Mouse (Mus musculus): ENCODE measurements at regions not wholly inside any gene's neighbourhood (a gene's known extent, or its start where the extent isn't known, plus 50 kb on each side); places are given as distances from the start of the nearest gene placed in this dataset.

DNA sequence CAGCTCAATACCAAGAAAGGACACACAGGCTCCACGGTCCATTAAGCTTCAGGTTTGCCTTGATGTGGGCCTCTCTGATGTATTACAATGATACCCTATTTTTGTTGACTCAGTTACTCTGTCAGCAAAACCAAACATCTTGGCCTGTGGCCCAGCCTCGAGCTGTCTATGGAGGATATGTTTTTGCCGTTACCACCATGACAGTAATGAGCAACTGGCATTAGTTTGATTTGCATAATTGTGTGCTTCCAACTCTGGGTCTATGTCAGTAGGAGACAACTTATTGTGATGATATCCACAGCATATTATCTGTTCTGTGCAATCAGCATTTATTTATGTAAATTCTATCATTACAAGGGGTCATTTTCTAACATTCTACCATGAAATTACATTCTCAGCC is 603.2 kb downstream of the Ttll7 start:
- no peak overlapping the region for H3K27ac ChIP-seq (ENCODE audit: low read depth)
- ATAC-seq (ENCODE audit: insufficient read depth) (no peak), DNase-seq (no peak)
- no peaks in the 10 kb centered on the region for H3K9me3 ChIP-seq (ENCODE audit: low read depth, low read length)
- H3K4me2 ChIP-seq = no peak overlapping the region
- 62% methylated on average over 3 of the region's 3 CpGs for WGBS
- no peaks in the 10 kb centered on the region for H3K4me1 ChIP-seq (ENCODE audit: insufficient read depth)
- no peak for TF ChIP-seq CTCF (IDR thresholded peaks at IDR 0.05; ENCODE audit: low read depth)
- no peak overlapping the region for H3K4me3 ChIP-seq (ENCODE audit: low read depth, low read length)
- no peaks in the 10 kb centered on the region for H3K36me3 ChIP-seq (ENCODE audit: insufficient read depth)
- no peak overlapping the region for H3K9ac ChIP-seq
- H3K27me3 ChIP-seq (ENCODE audit: insufficient read depth, low read length) = no peaks in the 10 kb centered on the region

DNA sequence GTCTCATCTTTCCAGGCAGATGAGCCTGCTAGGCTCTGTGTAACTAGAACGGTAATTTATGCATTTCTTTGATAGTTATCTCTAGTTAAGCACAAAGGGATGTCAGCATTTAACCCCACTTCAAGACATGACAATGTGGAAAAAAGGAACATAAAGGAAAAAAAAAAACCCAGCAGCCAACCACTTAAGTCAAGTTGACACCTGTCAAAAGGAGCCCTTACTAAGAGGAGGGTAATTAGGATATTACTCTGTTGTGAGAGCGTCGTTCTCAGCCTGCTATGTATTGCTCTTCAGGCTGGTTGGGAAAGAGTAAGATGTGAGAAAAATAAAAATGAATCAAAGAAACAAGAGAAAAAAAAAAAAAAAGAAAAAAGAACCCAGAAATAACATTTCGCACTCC is 604.1 kb downstream of the Ttll7 start:
- H3K4me2 ChIP-seq = no peak overlapping the region
- H3K27ac ChIP-seq (ENCODE audit: low read depth) = no peak overlapping the region
- H3K9me3 ChIP-seq (ENCODE audit: low read depth, low read length) = no peaks in the 10 kb centered on the region
- no peaks in the 10 kb centered on the region for H3K27me3 ChIP-seq (ENCODE audit: insufficient read depth, low read length)
- H3K4me1 ChIP-seq (ENCODE audit: insufficient read depth) = no peaks in the 10 kb centered on the region
- 78% methylated on average over 4 of the region's 4 CpGs for WGBS
- H3K9ac ChIP-seq = no peak overlapping the region
- TF ChIP-seq CTCF (IDR thresholded peaks at IDR 0.05; ENCODE audit: low read depth) = no peak
- H3K4me3 ChIP-seq (ENCODE audit: low read depth, low read length) = no peak overlapping the region
- DNase-seq (no peak), ATAC-seq (ENCODE audit: insufficient read depth) (no peak)
- H3K36me3 ChIP-seq (ENCODE audit: insufficient read depth) = no peaks in the 10 kb centered on the region

DNA sequence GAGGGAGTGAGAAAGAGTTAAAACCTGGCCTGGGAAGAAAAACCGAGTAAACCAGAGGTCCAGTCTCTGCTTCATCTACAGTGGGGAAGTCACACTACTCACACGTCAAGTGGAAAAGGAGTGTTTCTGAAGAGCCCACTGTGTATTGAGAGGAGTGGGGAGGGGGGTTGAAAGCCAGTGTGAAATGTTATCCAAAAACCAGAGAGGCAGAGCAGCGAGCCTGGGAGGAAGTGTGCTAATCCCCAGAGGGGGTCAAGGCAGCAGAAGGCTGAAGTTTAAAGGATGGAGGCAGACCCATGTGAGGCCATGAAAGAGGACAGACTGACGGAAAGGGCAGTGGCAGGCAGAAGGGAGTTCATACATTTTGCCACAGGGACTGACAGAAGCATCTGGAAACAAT is 605.9 kb downstream of the Ttll7 start:
- TF ChIP-seq CTCF (IDR thresholded peaks at IDR 0.05; ENCODE audit: low read depth) = no peak
- 26% methylated on average over 4 of the region's 4 CpGs for WGBS
- Histone ChIP-seq H3K9ac (no peak overlapping the region), H3K4me1 (ENCODE audit: insufficient read depth) (no peaks in the 10 kb centered on the region), H3K4me2 (no peak overlapping the region), H3K4me3 (ENCODE audit: low read depth, low read length) (no peak overlapping the region), H3K27ac (ENCODE audit: low read depth) (no peak overlapping the region), H3K27me3 (ENCODE audit: insufficient read depth, low read length) (no peaks in the 10 kb centered on the region), H3K36me3 (ENCODE audit: insufficient read depth) (no peaks in the 10 kb centered on the region), H3K9me3 (ENCODE audit: low read depth, low read length) (no peaks in the 10 kb centered on the region)
- ATAC-seq (ENCODE audit: insufficient read depth) (no peak), DNase-seq (no peak)

DNA sequence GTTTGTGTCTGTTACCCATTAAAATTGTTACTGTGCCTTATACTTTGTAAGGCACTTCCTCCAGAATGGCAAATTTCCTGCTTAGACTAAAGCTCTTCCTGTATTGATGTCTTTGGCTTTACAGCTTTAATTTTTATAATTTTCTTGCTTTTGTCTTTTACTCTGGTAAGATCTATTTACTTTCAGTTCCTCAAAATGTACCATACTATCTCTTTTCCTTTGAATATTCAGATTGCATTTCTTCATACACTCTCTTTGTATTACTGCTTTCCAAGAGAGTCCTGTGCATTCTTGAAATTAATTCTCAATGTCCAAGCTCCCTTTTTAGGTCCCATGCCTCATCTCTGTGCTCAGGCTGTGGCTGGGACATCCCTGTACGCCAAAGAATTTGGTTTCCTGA is 627.7 kb downstream of the Ttll7 start:
- DNase-seq (no peak), ATAC-seq (ENCODE audit: insufficient read depth) (no peak)
- no peaks in the 10 kb centered on the region for H3K36me3 ChIP-seq (ENCODE audit: insufficient read depth)
- WGBS = 76% methylated on average over 1 of the region's 1 CpGs
- no peak overlapping the region for H3K9ac ChIP-seq
- H3K27ac ChIP-seq (ENCODE audit: low read depth) = no peak overlapping the region
- no peaks in the 10 kb centered on the region for H3K4me1 ChIP-seq (ENCODE audit: insufficient read depth)
- H3K27me3 ChIP-seq (ENCODE audit: insufficient read depth, low read length) = no peaks in the 10 kb centered on the region
- TF ChIP-seq CTCF (IDR thresholded peaks at IDR 0.05; ENCODE audit: low read depth) = no peak
- no peaks in the 10 kb centered on the region for H3K9me3 ChIP-seq (ENCODE audit: low read depth, low read length)
- H3K4me3 ChIP-seq (ENCODE audit: low read depth, low read length) = no peak overlapping the region
- no peak overlapping the region for H3K4me2 ChIP-seq

Data from lung, embryonic 14.5 days (tissue).